Mouse (Mus musculus): ENCODE results near the gene Zgrf1. TPM values are rescaled to one million over a fixed set of nuclear protein-coding genes. Genes with fewer than 3 reads are reported as not detected.
A peak's percentile ranks its signal among the peaks of the same experiment; 100 is the strongest.

Zgrf1 gene
- polyA plus RNA-seq, 1 experiment from 2014 or later: 5.1 TPM

- Histone ChIP-seq H3K9me3 (no peaks in the 10 kb centered on the region), H3K4me1 (no peaks in the 10 kb centered on the region; the same call in 1 of the 2 replicates), H3K27ac (replicated peaks) (no peak overlapping the region), H3K27me3 (no peaks in the 10 kb centered on the region), H3K4me2 (replicated peaks) (no peak overlapping the region), H3K4me3 (no peak overlapping the region), H3K36me3 (no peaks in the 10 kb centered on the region), H3K9ac (replicated peaks) (no peak overlapping the region)
- 90% methylated on average over 3 of the region's 3 CpGs for WGBS
- no peak for ATAC-seq (replicated peaks)
Observed at GRCm38 (mm10) chr3:127529210-127529609, 24.1 kb upstream of the Zgrf1 start.

- WGBS: 75% methylated on average over 4 of the region's 4 CpGs
- no peaks in the 10 kb centered on the region for H3K27me3 ChIP-seq
Observed at GRCm38 (mm10) chr3:127529824-127530223, 23.5 kb upstream of the Zgrf1 start.

GRCm38 (mm10) chr3:127530293-127530692, 23.0 kb upstream of the Zgrf1 start:
- Histone ChIP-seq H3K27ac (replicated peaks) (no peak overlapping the region), H3K4me1 (no peaks in the 10 kb centered on the region; the same call in 1 of the 2 replicates), H3K4me2 (replicated peaks) (no peak overlapping the region), H3K4me3 (no peak overlapping the region), H3K9me3 (no peaks in the 10 kb centered on the region), H3K36me3 (no peaks in the 10 kb centered on the region), H3K27me3 (no peaks in the 10 kb centered on the region), H3K9ac (replicated peaks) (no peak overlapping the region)
- 9% methylated on average over 4 of the region's 4 CpGs for WGBS
- ATAC-seq (replicated peaks): no peak

More at GRCm38 (mm10) chr3:127529824-127530223, 23.5 kb upstream of the Zgrf1 start:
- no peak for ATAC-seq (replicated peaks)
- Histone ChIP-seq H3K4me3 (no peak overlapping the region), H3K9ac (replicated peaks) (no peak overlapping the region), H3K4me2 (replicated peaks) (no peak overlapping the region), H3K27ac (replicated peaks) (no peak overlapping the region), H3K4me1 (no peaks in the 10 kb centered on the region; the same call in 1 of the 2 replicates), H3K9me3 (no peaks in the 10 kb centered on the region), H3K36me3 (no peaks in the 10 kb centered on the region)

GRCm38 (mm10) chr3:127539193-127539592, 14.1 kb upstream of the Zgrf1 start:
- Histone ChIP-seq H3K9me3 (no peaks in the 10 kb centered on the region), H3K27me3 (no peaks in the 10 kb centered on the region), H3K27ac (replicated peaks) (no peak overlapping the region), H3K4me2 (replicated peaks) (no peak overlapping the region), H3K4me1 (no peaks in the 10 kb centered on the region), H3K36me3 (peaks cover 14% of the 10 kb centered on the region), H3K9ac (replicated peaks) (no peak overlapping the region), H3K4me3 (no peak overlapping the region)
- no peak for ATAC-seq (replicated peaks)
- 73% methylated on average over 6 of the region's 6 CpGs for WGBS

GRCm38 (mm10) chr3:127543976-127544375, 9.3 kb upstream of the Zgrf1 start:
- Histone ChIP-seq H3K4me1 (no peaks in the 10 kb centered on the region), H3K36me3 (peaks cover 28% of the 10 kb centered on the region), H3K27ac (replicated peaks) (no peak overlapping the region), H3K9me3 (no peaks in the 10 kb centered on the region), H3K27me3 (no peaks in the 10 kb centered on the region), H3K4me2 (replicated peaks) (no peak overlapping the region), H3K9ac (replicated peaks) (no peak overlapping the region), H3K4me3 (no peak overlapping the region)
- WGBS: 73% methylated on average over 4 of the region's 4 CpGs
- no peak for ATAC-seq (replicated peaks)

- Histone ChIP-seq H3K9me3 (no peaks in the 10 kb centered on the region), H3K9ac (replicated peaks) (no peak overlapping the region), H3K4me1 (no peaks in the 10 kb centered on the region), H3K4me3 (no peak overlapping the region), H3K4me2 (replicated peaks) (no peak overlapping the region), H3K27me3 (no peaks in the 10 kb centered on the region), H3K36me3 (peaks cover 28% of the 10 kb centered on the region), H3K27ac (replicated peaks) (no peak overlapping the region)
- WGBS: 25% methylated on average over 5 of the region's 5 CpGs
- no peak for ATAC-seq (replicated peaks)
Observed at GRCm38 (mm10) chr3:127544610-127545121, 8.6 kb upstream of the Zgrf1 start.

GRCm38 (mm10) chr3:127547882-127548281, 5.4 kb upstream of the Zgrf1 start:
- H3K4me1 ChIP-seq: peaks cover 10% of the 10 kb centered on the region; the same call in 1 of the 2 replicates
- H3K9me3 ChIP-seq: no peaks in the 10 kb centered on the region
- H3K4me2 ChIP-seq (replicated peaks): no peak overlapping the region
- peaks cover 23% of the 10 kb centered on the region for H3K36me3 ChIP-seq
- no peak overlapping the region for H3K27ac ChIP-seq (replicated peaks)
- H3K4me3 ChIP-seq: no peak overlapping the region
- ATAC-seq (replicated peaks): no peak
- no peak overlapping the region for H3K9ac ChIP-seq (replicated peaks)
- no peaks in the 10 kb centered on the region for H3K27me3 ChIP-seq
- 36% methylated on average over 5 of the region's 5 CpGs for WGBS

- no peak for ATAC-seq (replicated peaks)
- no peaks in the 10 kb centered on the region for H3K9me3 ChIP-seq
- H3K9ac ChIP-seq (replicated peaks): peak overlapping the region; percentile 68
- no peaks in the 10 kb centered on the region for H3K36me3 ChIP-seq
- H3K4me2 ChIP-seq (replicated peaks): peak overlapping the region; percentile 52
- H3K4me1 ChIP-seq: peaks cover 23% of the 10 kb centered on the region
- H3K27ac ChIP-seq (replicated peaks): peak overlapping the region; percentile 96
- WGBS: 6% methylated on average over 12 of the region's 13 CpGs
- no peaks in the 10 kb centered on the region for H3K27me3 ChIP-seq
- peak overlapping the region; percentile 86 for H3K4me3 ChIP-seq
Observed at GRCm38 (mm10) chr3:127552434-127552972, 786 bp upstream of the Zgrf1 start.

- peaks cover 23% of the 10 kb centered on the region for H3K4me1 ChIP-seq
- no peaks in the 10 kb centered on the region for H3K9me3 ChIP-seq
- H3K27ac ChIP-seq (replicated peaks): no peak overlapping the region
- peak overlapping the region; percentile 86 for H3K4me3 ChIP-seq
- peak overlapping the region; percentile 75 for H3K4me2 ChIP-seq (replicated peaks)
- no peak for ATAC-seq (replicated peaks)
- H3K36me3 ChIP-seq: no peaks in the 10 kb centered on the region
- no peaks in the 10 kb centered on the region for H3K27me3 ChIP-seq
- WGBS: under 1% methylated on average over 4 of the region's 4 CpGs
- H3K9ac ChIP-seq (replicated peaks): peak overlapping the region; percentile 39
Observed at GRCm38 (mm10) chr3:127553720-127554043, 393 bp downstream of the Zgrf1 start.

- peak overlapping the region; percentile 86; the same call in 1 of the 2 replicates for H3K4me3 ChIP-seq
- ATAC-seq (replicated peaks): no peak
- peaks cover 23% of the 10 kb centered on the region for H3K4me1 ChIP-seq
- no peak overlapping the region for H3K27ac ChIP-seq (replicated peaks)
- no peaks in the 10 kb centered on the region for H3K9me3 ChIP-seq
- 50% methylated on average over 5 of the region's 5 CpGs for WGBS
- H3K4me2 ChIP-seq (replicated peaks): peak overlapping the region; percentile 75
- no peaks in the 10 kb centered on the region for H3K36me3 ChIP-seq
- no peaks in the 10 kb centered on the region for H3K27me3 ChIP-seq
- H3K9ac ChIP-seq (replicated peaks): no peak overlapping the region
Observed at GRCm38 (mm10) chr3:127554723-127555122, 1.4 kb downstream of the Zgrf1 start.

- H3K4me1 ChIP-seq: peaks cover 13% of the 10 kb centered on the region
- H3K36me3 ChIP-seq: peaks cover 7% of the 10 kb centered on the region
- H3K9me3 ChIP-seq: no peaks in the 10 kb centered on the region
- no peak overlapping the region for H3K9ac ChIP-seq (replicated peaks)
- no peak for ATAC-seq (replicated peaks)
- H3K4me2 ChIP-seq (replicated peaks): no peak overlapping the region
- H3K27me3 ChIP-seq: no peaks in the 10 kb centered on the region
- H3K4me3 ChIP-seq: no peak overlapping the region
- no peak overlapping the region for H3K27ac ChIP-seq (replicated peaks)
Observed at GRCm38 (mm10) chr3:127558201-127558600, 4.9 kb downstream of the Zgrf1 start.

GRCm38 (mm10) chr3:127562974-127563373, 9.7 kb downstream of the Zgrf1 start:
- no peaks in the 10 kb centered on the region for H3K27me3 ChIP-seq
- no peak for ATAC-seq (replicated peaks)
- no peaks in the 10 kb centered on the region for H3K4me1 ChIP-seq
- no peak overlapping the region for H3K27ac ChIP-seq (replicated peaks)
- H3K4me3 ChIP-seq: no peak overlapping the region
- peaks cover 13% of the 10 kb centered on the region for H3K36me3 ChIP-seq
- H3K9me3 ChIP-seq: no peaks in the 10 kb centered on the region
- 96% methylated on average over 4 of the region's 4 CpGs for WGBS
- no peak overlapping the region for H3K9ac ChIP-seq (replicated peaks)
- H3K4me2 ChIP-seq (replicated peaks): no peak overlapping the region

- H3K4me2 ChIP-seq (replicated peaks): no peak overlapping the region
- no peak overlapping the region for H3K27ac ChIP-seq (replicated peaks)
- no peaks in the 10 kb centered on the region for H3K9me3 ChIP-seq
- H3K4me1 ChIP-seq: no peaks in the 10 kb centered on the region
- H3K27me3 ChIP-seq: no peaks in the 10 kb centered on the region
- peaks cover 13% of the 10 kb centered on the region for H3K36me3 ChIP-seq
- WGBS: 77% methylated on average over 3 of the region's 3 CpGs
- no peak overlapping the region for H3K4me3 ChIP-seq
- no peak overlapping the region for H3K9ac ChIP-seq (replicated peaks)
- ATAC-seq (replicated peaks): no peak
Observed at GRCm38 (mm10) chr3:127565129-127565528, 11.8 kb downstream of the Zgrf1 start.

Data from forebrain, embryonic 15.5 days (tissue).